Mouse (Mus musculus) kidney, adult 2 months (tissue): Measurements from ENCODE around the gene Snd1. TPM values are rescaled to one million over a fixed set of nuclear protein-coding genes. Genes with fewer than 3 reads are reported as not detected.

ENCODE experiments used
- DNase-seq: peaks from one replicate; pipeline ENCODE4 v3.0.0; 2021
- H3K27ac ChIP-seq: fragments of 200-500 bp; 2 replicates; pipeline ENCODE4 v1.5.1; 2012; ENCODE audit warnings: low read depth, low read length, control low read depth, inconsistent platforms; ENCODE audit not compliant: insufficient read depth
- H3K27me3 ChIP-seq: fragments of 200-500 bp; replicated peaks from 2 replicates; pipeline ENCODE4 v1.6.1; 2012; ENCODE audit warnings: mild to moderate bottlenecking, moderate library complexity, low read length, inconsistent platforms; ENCODE audit not compliant: control insufficient read depth, insufficient read depth
- H3K36me3 ChIP-seq: fragments of 200-500 bp; 2 replicates; pipeline ENCODE4 v1.6.1; 2012; ENCODE audit warnings: mild to moderate bottlenecking, moderate library complexity, low read length, inconsistent platforms; ENCODE audit not compliant: control insufficient read depth, insufficient read depth
- H3K4me1 ChIP-seq: fragments of 200-500 bp; 2 replicates; pipeline ENCODE4 v1.6.1; 2011; ENCODE audit warnings: low read length; ENCODE audit not compliant: control insufficient read depth, insufficient read depth
- H3K4me3 ChIP-seq: fragments of 200-500 bp; 2 replicates; pipeline ENCODE4 v1.5.1; 2011; ENCODE audit warnings: mild to moderate bottlenecking, low read depth, low read length, control low read depth; ENCODE audit not compliant: insufficient read depth
- CTCF ChIP-seq: fragments of 200-500 bp; conservative IDR thresholded peaks from 2 replicates; pipeline ENCODE4 v1.5.1; 2011; ENCODE audit warnings: low read depth, mild to moderate bottlenecking, control low read depth, low read length, moderate library complexity, mixed read lengths; ENCODE audit not compliant: insufficient read depth, insufficient read length
- POLR2A ChIP-seq: fragments of 200-500 bp; IDR thresholded peaks from one replicate; pipeline ENCODE4 v1.6.1; 2011; ENCODE audit warnings: low read depth, low read length, control low read depth
- WGBS: fragments of 180-500 bp; shearing (Covaris S2); methylation state at CpG from one replicate; pipeline ENCODE4 v1.1.7; 2018; 5-methylcytosine and 5-hydroxymethylcytosine counted together
- polyA plus RNA-seq: library from polyadenylated mRNA; depleted of rRNA; stranded (reverse); fragments of >200 nt; gene quantifications from 2 replicates; pipeline ENCODE4 v1.2.3, GENCODE M21; 2012; rRNA removed

Snd1 gene
- polyA plus RNA-seq = 41.0 and 47.1 TPM in 2 replicates

DNA sequence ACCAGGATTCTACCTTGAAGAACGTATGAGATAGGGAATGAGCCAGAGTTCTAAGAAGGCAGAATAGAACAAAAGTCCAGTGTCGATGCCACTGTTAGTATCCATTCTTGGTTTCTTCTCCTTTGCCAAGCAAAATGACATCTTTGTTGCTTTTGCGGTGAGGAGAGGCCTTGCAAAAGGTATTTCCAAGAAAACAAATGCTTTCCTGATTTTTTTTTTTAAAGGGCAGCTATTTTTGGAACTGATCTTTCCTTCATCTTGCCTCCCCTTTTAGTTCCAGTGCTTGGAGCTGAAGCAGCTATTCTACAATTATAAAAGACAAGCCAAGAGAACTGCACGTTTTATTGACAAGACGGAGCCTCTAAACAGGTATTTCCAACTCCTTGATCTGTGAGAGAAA, at the start of gene Snd1:
TSS of gene Snd1 (plus strand) at position 301 of the 400 bp plus-strand sequence.
- Histone ChIP-seq H3K27me3 (no peaks in the 10 kb centered on the region), H3K4me3 (no peak within 1 kb of the TSS), H3K4me1 (peaks cover 4% of the 10 kb centered on the region; the same call in 1 of the 2 replicates), H3K36me3 (no peaks in the 10 kb centered on the region), H3K27ac (no peak within 1 kb of the TSS)
- TF ChIP-seq CTCF = no peak
- TF ChIP-seq POLR2A = no peak
- no peak for DNase-seq
- 79% methylated on average over 5 of the region's 5 CpGs for WGBS

DNA sequence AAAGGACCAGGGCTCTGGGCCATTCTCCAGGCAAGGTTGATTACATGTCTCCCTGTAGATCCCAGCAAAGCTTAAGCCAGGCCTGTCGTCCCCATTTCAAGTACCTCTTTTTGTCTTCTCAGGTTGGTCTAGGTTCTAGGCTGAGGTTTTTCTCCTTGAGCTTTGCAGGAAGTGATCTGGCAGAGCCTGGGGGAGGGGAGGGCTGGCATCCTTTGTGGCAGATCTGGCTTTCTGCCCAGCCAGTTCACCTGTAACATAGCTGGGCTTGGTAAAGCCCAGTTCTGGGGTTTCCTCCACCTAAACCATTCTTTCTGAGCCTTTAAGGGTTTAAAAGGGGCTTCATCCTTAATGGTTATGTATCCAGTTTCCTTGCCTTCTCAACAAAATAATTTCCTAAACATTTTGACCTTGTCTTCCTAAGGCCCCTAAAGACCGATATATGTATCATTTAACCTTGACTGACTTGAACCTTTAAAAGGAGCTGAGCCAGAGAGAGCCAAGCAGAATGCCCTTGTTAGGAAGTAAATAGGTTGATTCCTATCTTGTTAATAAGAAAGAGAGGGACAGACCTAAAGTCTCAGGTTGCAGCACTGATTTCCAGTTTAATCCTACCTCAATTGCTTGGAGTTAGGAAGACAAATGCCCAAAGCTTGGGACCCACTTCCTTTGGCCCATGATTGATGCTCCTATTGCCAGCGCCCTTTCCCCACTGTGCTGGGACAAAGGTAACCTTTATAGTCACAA, 47.7 kb upstream of the Snd1 start, which contains the start of gene Fscn3:
TSS of gene Fscn3 (plus strand) at position 694 of the 744 bp plus-strand sequence.
- DNase-seq = peak; percentile 66
- no peaks in the 10 kb centered on the region for H3K27me3 ChIP-seq
- TF ChIP-seq POLR2A (no peak), CTCF (no peak)
- peak within 1 kb of the TSS; percentile 12; the same call in 1 of the 2 replicates for H3K27ac ChIP-seq
- no peaks in the 10 kb centered on the region for H3K36me3 ChIP-seq
- H3K4me3 ChIP-seq = no peak within 1 kb of the TSS
- H3K4me1 ChIP-seq = peaks cover 7% of the 10 kb centered on the region; the same call in 1 of the 2 replicates
- WGBS = 77% methylated on average over 3 of the region's 3 CpGs

DNA sequence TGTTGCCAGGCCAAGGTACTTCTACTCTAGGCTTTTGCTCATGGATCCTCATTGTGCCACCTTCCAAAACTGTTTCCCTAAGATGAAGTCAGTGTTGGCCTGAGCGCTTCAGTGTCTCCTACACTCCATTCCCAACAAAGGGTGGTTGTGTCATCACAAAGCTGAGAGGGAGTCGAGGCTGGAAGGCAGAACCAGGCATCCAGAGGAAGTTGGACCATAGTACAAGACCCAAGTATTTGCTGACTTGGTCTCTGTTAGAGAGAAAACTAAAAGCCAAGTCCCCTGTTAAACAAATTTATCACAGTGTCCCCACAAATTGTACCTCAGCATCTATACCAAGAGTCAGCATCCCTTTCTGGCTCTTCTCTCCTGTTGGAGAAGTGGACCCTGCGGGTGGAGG, 46.6 kb upstream of the Snd1 start, which contains the start of gene Gcc1:
TSS of gene Gcc1 (minus strand) at position 101 of the 400 bp plus-strand sequence.
- peaks cover 7% of the 10 kb centered on the region; the same call in 1 of the 2 replicates for H3K4me1 ChIP-seq
- no peaks in the 10 kb centered on the region for H3K27me3 ChIP-seq
- no peaks in the 10 kb centered on the region for H3K36me3 ChIP-seq
- TF ChIP-seq POLR2A (no peak), CTCF (no peak)
- H3K4me3 ChIP-seq = no peak within 1 kb of the TSS
- no peak for DNase-seq
- WGBS = 86% methylated on average over 3 of the region's 3 CpGs
- H3K27ac ChIP-seq = peak within 1 kb of the TSS; percentile 12; the same call in 1 of the 2 replicates

- no peaks in the 10 kb centered on the region for H3K36me3 ChIP-seq
- H3K4me1 ChIP-seq = peaks cover under 1% of the 10 kb centered on the region; the same call in 1 of the 2 replicates
- TF ChIP-seq POLR2A (no peak), CTCF (no peak)
- H3K27me3 ChIP-seq = no peaks in the 10 kb centered on the region
- no peak for DNase-seq
- no peak overlapping the region for H3K27ac ChIP-seq
- no peak overlapping the region for H3K4me3 ChIP-seq
- WGBS = 93% methylated on average over 11 of the region's 11 CpGs
Measured at GRCm38 (mm10) chr6:28429870-28430269, 45.1 kb upstream of the Snd1 start.

DNA sequence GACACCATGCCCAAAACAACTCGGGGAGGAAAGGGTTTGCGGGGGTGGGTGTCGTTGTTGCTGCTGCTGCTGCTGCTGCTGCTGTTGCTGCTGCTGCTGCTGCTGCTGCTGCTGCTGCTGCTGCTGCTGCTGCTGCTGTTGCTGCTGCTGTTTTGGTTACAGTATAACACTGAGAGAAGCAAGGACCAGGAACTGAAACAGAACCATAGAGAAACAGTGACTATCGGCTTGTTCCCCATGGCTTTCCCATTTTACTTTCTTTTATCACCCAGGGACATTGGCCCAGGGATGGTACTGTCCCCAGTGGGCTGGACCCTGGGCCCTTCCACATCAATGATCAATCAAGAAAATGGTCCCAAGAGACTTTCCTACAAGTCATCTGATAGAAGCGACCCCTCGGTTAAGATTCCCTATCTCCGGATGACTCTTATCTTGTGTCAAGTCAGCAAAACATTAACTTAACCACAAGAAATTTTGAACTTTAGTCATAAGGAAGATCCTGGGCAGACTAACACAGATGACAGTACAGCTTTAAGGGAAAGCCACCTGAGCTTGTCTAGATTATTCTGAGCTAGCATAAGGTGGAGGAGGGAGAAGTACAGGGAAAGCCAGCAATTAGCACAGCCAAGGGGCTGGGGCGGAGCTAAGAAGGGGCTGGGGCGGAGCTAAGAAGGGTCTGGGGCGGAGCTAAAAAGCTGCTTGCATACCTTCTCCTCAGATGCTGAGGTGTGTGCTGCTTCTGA, 44.0 kb upstream of the Snd1 start:
- Histone ChIP-seq H3K27ac (no peak overlapping the region), H3K27me3 (no peaks in the 10 kb centered on the region), H3K4me1 (no peaks in the 10 kb centered on the region), H3K36me3 (no peaks in the 10 kb centered on the region), H3K4me3 (no peak overlapping the region)
- TF ChIP-seq CTCF (no peak), POLR2A (no peak)
- DNase-seq = no peak
- 79% methylated on average over 10 of the region's 10 CpGs for WGBS

GRCm38 (mm10) chr6:28431538-28431855, 43.4 kb upstream of the Snd1 start:
- no peak overlapping the region for H3K4me3 ChIP-seq
- TF ChIP-seq CTCF (no peak), POLR2A (no peak)
- H3K36me3 ChIP-seq = no peaks in the 10 kb centered on the region
- H3K27ac ChIP-seq = no peak overlapping the region
- no peaks in the 10 kb centered on the region for H3K27me3 ChIP-seq
- 75% methylated on average over 6 of the region's 6 CpGs for WGBS
- H3K4me1 ChIP-seq = no peaks in the 10 kb centered on the region
- DNase-seq = no peak

- TF ChIP-seq CTCF (no peak), POLR2A (no peak)
- WGBS = 70% methylated on average over 7 of the region's 7 CpGs
Measured at GRCm38 (mm10) chr6:28447937-28448336, 27.0 kb upstream of the Snd1 start.

More at GRCm38 (mm10) chr6:28447937-28448336, 27.0 kb upstream of the Snd1 start:
- no peaks in the 10 kb centered on the region for H3K4me1 ChIP-seq
- no peak overlapping the region for H3K4me3 ChIP-seq
- no peak for DNase-seq
- H3K27me3 ChIP-seq = no peaks in the 10 kb centered on the region
- no peaks in the 10 kb centered on the region for H3K36me3 ChIP-seq
- H3K27ac ChIP-seq = no peak overlapping the region
